Mouse (Mus musculus) heart, adult 2 months (tissue): ENCODE results near the gene Rpl27. TPM values are rescaled to one million over a fixed set of nuclear protein-coding genes. Genes with fewer than 3 reads are reported as not detected.

Experiments used
- DNase-seq, 2 experiments: peaks; one replicate each; pipeline ENCODE4 v3.0.0; 2021
- H3K27ac ChIP-seq: fragments of 200-600 bp; 2 replicates; pipeline ENCODE4 v1.8.1; 2022
- H3K27me3 ChIP-seq: fragments of 200-500 bp; 2 replicates; pipeline ENCODE4 v1.6.1; 2012; ENCODE audit warnings: mild to moderate bottlenecking, low read length, inconsistent platforms, mixed read lengths; ENCODE audit not compliant: control insufficient read depth, insufficient read depth
- H3K36me3 ChIP-seq: fragments of 200-500 bp; 2 replicates; pipeline ENCODE4 v1.6.1; 2012; ENCODE audit warnings: low read length, inconsistent platforms; ENCODE audit not compliant: control insufficient read depth, insufficient read depth
- H3K4me1 ChIP-seq: fragments of 200-500 bp; 2 replicates; pipeline ENCODE4 v1.6.1; 2011; ENCODE audit warnings: low read length; ENCODE audit not compliant: control insufficient read depth, insufficient read depth
- H3K4me3 ChIP-seq: fragments of 200-600 bp; 2 replicates; pipeline ENCODE4 v1.8.1; 2022
- H3K79me2 ChIP-seq: fragments of 200-500 bp; replicated peaks from 2 replicates; pipeline ENCODE4 v1.6.1; 2012; ENCODE audit warnings: mild to moderate bottlenecking, inconsistent platforms, low read length, moderate library complexity, mixed read lengths; ENCODE audit not compliant: control insufficient read depth, insufficient read depth
- H3K9ac ChIP-seq: fragments of 200-500 bp; 2 replicates; pipeline ENCODE4 v1.6.1; 2012; ENCODE audit warnings: low read depth, mild to moderate bottlenecking, control low read depth, inconsistent platforms, low read length, mixed read lengths
- CTCF ChIP-seq: fragments of 200-600 bp; IDR thresholded peaks from 2 replicates; pipeline ENCODE4 v1.8.1; 2022; ENCODE audit warnings: antibody characterized with exemption, mild to moderate bottlenecking, moderate library complexity
- EP300 ChIP-seq: fragments of 200-500 bp; IDR thresholded peaks from 2 replicates; pipeline ENCODE4 v1.6.1; 2011; ENCODE audit warnings: low read depth, low read length, control low read depth; ENCODE audit not compliant: insufficient read depth
- POLR2A ChIP-seq: fragments of 200-500 bp; IDR thresholded peaks from 2 replicates; pipeline ENCODE4 v1.6.1; 2011; ENCODE audit warnings: mild to moderate bottlenecking, low read depth, low read length, control low read depth; ENCODE audit not compliant: insufficient read depth
- WGBS: fragments of 180-500 bp; shearing (Covaris S2); methylation state at CpG from one replicate; pipeline ENCODE4 v1.1.7; 2018; 5-methylcytosine and 5-hydroxymethylcytosine counted together
- intact Hi-C: fragments of 180-260 bp; cut with DNase I; formaldehyde crosslinking; loops from one replicate; pipeline ENCODE4 v1.15.1; 2025
- long read RNA-seq: library from polyadenylated mRNA; stranded (forward); transcript quantifications from one replicate; pipeline ENCODE4 v2.0.0, GENCODE M21; 2021
- polyA plus RNA-seq: library from polyadenylated mRNA; depleted of rRNA; stranded (reverse); fragments of >200 nt; gene quantifications from 2 replicates; pipeline ENCODE4 v1.2.3, GENCODE M21; 2012; rRNA removed
- total RNA-seq, 2 experiments: library from RNA; stranded (reverse); gene quantifications; 2 replicates each; pipeline ENCODE4 v1.2.3; 2021

The Rpl27 gene
- total RNA-seq (10 to 100 TPM; 38.3 to 48.4 TPM), polyA plus RNA-seq (234 and 242 TPM in 2 replicates)
- long read RNA-seq, transcript Rpl27-201 (5 exons, 614 nt), result major isoform, 56 of 64 reads
- long read RNA-seq, transcript Rpl27-202 (4 exons, 732 nt), result minor isoform, 5 of 64 reads
- long read RNA-seq, partial matches to known transcripts, result 2 of 64 reads
- long read RNA-seq, other reads (novel, unspliced or antisense), result 1 of 64 reads

GRCm38 (mm10) chr11:101442127-101442693, at the start of gene Rpl27:
Gene Rpl27, plus strand, starts transcription at chr11:101442298.
- WGBS, result under 1% methylated on average over 42 of the region's 42 CpGs
- no peaks in the 10 kb centered on the region; the same call in 1 of the 2 replicates for H3K79me2 ChIP-seq
- intact Hi-C loops, result loop anchor here (5.0 kb wide), 1 partner anchor 355 kb away; the partner anchor contains the start of gene Mlx
- H3K36me3 ChIP-seq, result peaks cover 18% of the 10 kb centered on the region
- TF ChIP-seq POLR2A, result peak; percentile 94
- peak; percentile 68 for TF ChIP-seq CTCF
- TF ChIP-seq EP300, result peak; percentile 99
- H3K27me3 ChIP-seq, result no peaks in the 10 kb centered on the region
- peak within 1 kb of the TSS; percentile 93 for H3K4me3 ChIP-seq
- H3K4me1 ChIP-seq, result peaks cover 2% of the 10 kb centered on the region; the same call in 1 of the 2 replicates
- peak within 1 kb of the TSS; percentile 87 for H3K27ac ChIP-seq
- peak; percentile 93 to 98 for DNase-seq
- peak within 1 kb of the TSS; percentile 73 for H3K9ac ChIP-seq

DNA sequence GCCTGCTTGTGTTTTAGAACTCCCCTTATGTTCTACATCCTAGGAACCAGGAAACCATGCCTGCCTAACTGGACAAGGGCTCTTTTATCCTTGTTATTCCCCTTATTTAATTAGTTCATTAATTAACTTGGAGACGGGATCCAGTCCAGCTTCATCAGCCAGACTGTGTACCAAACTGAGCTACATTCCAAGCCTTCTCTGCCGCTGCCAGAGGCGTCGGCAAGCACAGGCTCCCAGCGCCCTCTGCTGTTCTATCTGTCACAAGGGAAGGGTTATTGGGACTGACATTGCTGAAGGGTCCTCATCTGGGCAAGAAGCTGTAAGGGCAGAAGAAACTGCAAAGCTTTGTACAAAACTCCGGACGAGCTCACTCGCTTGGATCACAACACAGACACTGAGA, 47.0 kb upstream of the Rpl27 start:
- no peaks in the 10 kb centered on the region; the same call in none of the 2 replicates for H3K4me1 ChIP-seq
- H3K36me3 ChIP-seq, result no peaks in the 10 kb centered on the region
- intact Hi-C loops, result loop anchor here (1.0 to 5.0 kb wide), 2 partner anchors 72 to 183 kb away; no protein-coding TSS in a partner anchor
- no peaks in the 10 kb centered on the region for H3K27me3 ChIP-seq
- no peak overlapping the region for H3K27ac ChIP-seq
- no peak overlapping the region for H3K9ac ChIP-seq
- no peaks in the 10 kb centered on the region for H3K79me2 ChIP-seq
- DNase-seq, result peak; percentile 69 to 73
- TF ChIP-seq POLR2A (no peak), EP300 (peak; percentile 92), CTCF (peak; percentile 95)
- 4% methylated on average over 8 of the region's 8 CpGs for WGBS
- no peak overlapping the region for H3K4me3 ChIP-seq

GRCm38 (mm10) chr11:101415306-101415705, 26.8 kb upstream of the Rpl27 start:
- Histone ChIP-seq H3K27me3 (no peaks in the 10 kb centered on the region), H3K36me3 (no peaks in the 10 kb centered on the region), H3K27ac (no peak overlapping the region), H3K4me1 (peaks cover 3% of the 10 kb centered on the region; the same call in 1 of the 2 replicates), H3K79me2 (no peaks in the 10 kb centered on the region), H3K4me3 (no peak overlapping the region), H3K9ac (no peak overlapping the region)
- DNase-seq, result no peak
- intact Hi-C loops, result no loop called here
- WGBS, result 91% methylated on average over 2 of the region's 2 CpGs
- peak; percentile 20 for TF ChIP-seq CTCF
- no peak for TF ChIP-seq EP300

GRCm38 (mm10) chr11:101416433-101417100, 25.5 kb upstream of the Rpl27 start:
- Histone ChIP-seq H3K4me3 (peak overlapping the region; percentile 98), H3K4me1 (peaks cover 3% of the 10 kb centered on the region; the same call in 1 of the 2 replicates), H3K27ac (peak overlapping the region; percentile 84), H3K27me3 (no peaks in the 10 kb centered on the region), H3K9ac (peak overlapping the region; percentile 95), H3K36me3 (no peaks in the 10 kb centered on the region), H3K79me2 (no peaks in the 10 kb centered on the region)
- TF ChIP-seq POLR2A, result no peak
- TF ChIP-seq EP300, result no peak
- no peak for TF ChIP-seq CTCF
- no peak for DNase-seq
- intact Hi-C loops, result no loop called here
- 1% methylated on average over 11 of the region's 11 CpGs for WGBS

DNA sequence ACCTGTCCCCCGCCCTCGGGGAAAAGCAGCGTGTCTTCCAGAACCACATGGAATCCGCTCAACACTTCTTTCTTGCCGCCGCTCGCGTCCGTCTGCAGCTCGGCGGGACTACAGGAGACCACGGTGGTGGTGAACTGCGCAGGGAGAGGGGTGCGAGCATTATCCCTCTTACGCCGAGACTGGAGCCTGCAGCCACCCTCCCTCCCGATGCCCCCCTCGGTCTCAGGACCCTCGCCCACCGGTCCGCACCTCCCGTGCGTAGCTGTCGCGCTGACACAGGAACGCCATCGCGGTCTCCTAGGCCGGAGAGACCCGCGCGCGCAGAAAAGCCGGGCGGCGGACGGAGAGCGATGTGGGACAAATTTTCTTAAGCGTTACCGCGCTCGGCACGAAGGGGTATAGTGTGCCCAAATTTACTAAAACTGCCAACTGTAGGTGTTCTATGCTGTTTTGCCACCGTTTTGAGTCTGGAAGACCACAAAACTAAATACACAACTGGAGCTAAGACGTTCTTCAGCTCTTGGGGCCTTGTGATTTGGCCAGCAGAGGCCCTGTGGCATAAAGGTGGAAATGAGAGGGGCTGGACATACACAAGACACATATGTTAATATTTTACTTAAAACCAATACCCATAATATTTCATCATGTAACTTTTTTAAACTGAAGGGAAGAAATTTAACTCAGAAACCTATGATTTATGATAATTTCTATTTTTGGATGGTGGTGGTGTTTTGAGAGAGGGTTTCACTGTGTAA, 24.8 kb upstream of the Rpl27 start, which contains the start of gene Aarsd1:
TSS of gene Aarsd1 (minus strand) at position 515 of the 755 bp plus-strand sequence.
- intact Hi-C loops, result no loop called here
- H3K4me1 ChIP-seq, result peaks cover 3% of the 10 kb centered on the region; the same call in 1 of the 2 replicates
- peak within 1 kb of the TSS; percentile 98 for H3K4me3 ChIP-seq
- peak; percentile 23; the same call in 1 of the 2 replicates for TF ChIP-seq CTCF
- TF ChIP-seq POLR2A, result peak; percentile 69
- TF ChIP-seq EP300, result no peak
- H3K27me3 ChIP-seq, result no peaks in the 10 kb centered on the region
- no peaks in the 10 kb centered on the region for H3K79me2 ChIP-seq
- WGBS, result 1% methylated on average over 45 of the region's 45 CpGs
- H3K27ac ChIP-seq, result peak within 1 kb of the TSS; percentile 84
- peak within 1 kb of the TSS; percentile 95 for H3K9ac ChIP-seq
- peak; percentile 90 to 95 for DNase-seq
- H3K36me3 ChIP-seq, result no peaks in the 10 kb centered on the region
